In the genomic region with DNA sequence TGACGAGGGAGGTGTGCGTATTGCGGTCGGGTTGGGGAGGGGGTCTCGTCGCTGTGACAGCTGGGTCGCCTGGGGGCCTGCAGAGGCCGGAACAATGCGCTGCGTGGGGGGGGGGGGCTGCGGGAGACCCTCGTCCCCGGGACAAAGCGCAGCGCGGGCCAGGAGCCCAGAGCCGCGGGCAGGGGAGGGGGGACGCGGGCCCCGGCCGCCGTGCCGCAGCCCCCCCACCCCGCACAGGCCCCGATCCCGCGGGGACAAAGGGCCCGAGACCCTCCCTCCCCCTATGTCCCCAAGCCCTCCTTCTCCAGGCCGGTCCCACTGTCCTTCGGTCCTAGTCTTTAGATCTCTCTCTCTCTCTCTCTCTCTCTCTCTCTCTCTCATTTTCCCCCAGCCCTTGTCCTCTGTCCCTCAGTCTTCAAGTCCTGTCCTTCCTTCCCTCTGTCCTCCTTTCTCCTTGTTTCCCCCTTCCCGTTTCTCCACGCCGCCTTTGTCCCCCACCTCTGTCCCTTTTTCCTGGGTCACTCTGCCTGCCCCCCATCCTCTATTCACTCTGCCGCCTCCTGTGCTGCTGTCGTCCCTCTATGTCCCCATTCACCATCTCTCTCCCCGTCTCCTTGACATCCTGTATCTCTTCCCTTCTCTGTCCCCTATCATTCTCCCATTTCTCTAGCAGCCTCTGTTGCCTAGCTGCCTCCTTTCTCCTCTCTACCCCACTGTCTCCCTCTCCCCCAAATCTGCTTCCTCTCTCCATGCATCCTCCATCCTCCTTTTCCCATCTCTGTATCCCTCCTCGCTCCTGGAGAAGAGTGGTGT, we compare ENCODE assay signal across 8 mouse cellular contexts. TPM values are rescaled to one million over a fixed set of nuclear protein-coding genes. Genes with fewer than 3 reads are reported as not detected.
DNase-seq lines count a peak whose midpoint lies in the region; ATAC-seq and TF ChIP-seq lines count a peak whose summit lies in the region.

No protein-coding gene starts in this region.

- H3K4me3 ChIP-seq in lung, embryonic 15.5 days = peak overlapping the region; percentile 60
- H3K4me3 ChIP-seq in forebrain, embryonic 12.5 days (replicated peaks) = peak overlapping the region; percentile 90
- H3K4me3 ChIP-seq in limb, embryonic 13.5 days = peak overlapping the region; percentile 67
- H3K4me3 ChIP-seq in olfactory bulb, adult 2 months (ENCODE audit: insufficient read depth, low read depth, low read length) = peak overlapping the region; percentile 64

- no peak overlapping the region for H3K27ac ChIP-seq in lung, embryonic 15.5 days
- peak overlapping the region; percentile 81 for H3K27ac ChIP-seq in forebrain, embryonic 12.5 days
- no peak overlapping the region for H3K27ac ChIP-seq in limb, embryonic 13.5 days
- H3K27ac ChIP-seq in olfactory bulb, adult 2 months (ENCODE audit: insufficient read depth, low read depth, low read length) = peak overlapping the region; percentile 66

- no peak for TF ChIP-seq POLR2A in olfactory bulb, adult 2 months (IDR thresholded peaks at IDR 0.05; ENCODE audit: insufficient read depth, low read depth, low read length)

- peak overlapping the region; percentile 93 for H3K4me2 ChIP-seq in lung, embryonic 15.5 days
- H3K4me2 ChIP-seq in forebrain, embryonic 12.5 days = peak overlapping the region; percentile 88
- H3K4me2 ChIP-seq in limb, embryonic 13.5 days (replicated peaks) = peak overlapping the region; percentile 97

- peaks cover 53% of the 10 kb centered on the region for H3K27me3 ChIP-seq in lung, embryonic 15.5 days
- 0 out of 2 replicates have a peak, but pooled peaks cover 4% of the 10 kb centered on the region for H3K27me3 ChIP-seq in forebrain, embryonic 12.5 days
- peaks cover 38% of the 10 kb centered on the region for H3K27me3 ChIP-seq in limb, embryonic 13.5 days

- no peak for DNase-seq in lung, postnatal 25 days (ENCODE audit: low spot score)
- DNase-seq in spleen, adult 18-20 months = no peak
- no peak for DNase-seq in retina, embryonic 14.5 days (ENCODE audit: low spot score)
- DNase-seq in kidney, postnatal 14 days = no peak

- no peak; the same call in 1 of the 2 replicates for ATAC-seq in lung, embryonic 15.5 days (ENCODE audit: borderline replicate concordance, extremely low read depth, low FRiP score, low TSS enrichment)
- ATAC-seq in forebrain, embryonic 12.5 days (ENCODE audit: low FRiP score) = peak; percentile 54
- no peak; the same call in 1 of the 2 replicates for ATAC-seq in limb, embryonic 13.5 days (ENCODE audit: low FRiP score, low read depth)

- H3K36me3 ChIP-seq in lung, embryonic 15.5 days = no peaks in the 10 kb centered on the region
- no peaks in the 10 kb centered on the region for H3K36me3 ChIP-seq in forebrain, embryonic 12.5 days (replicated peaks)
- H3K36me3 ChIP-seq in limb, embryonic 13.5 days = no peaks in the 10 kb centered on the region

- H3K9ac ChIP-seq in lung, embryonic 15.5 days = peak overlapping the region; percentile 26
- peak overlapping the region; percentile 96 for H3K9ac ChIP-seq in forebrain, embryonic 12.5 days
- peak overlapping the region; percentile 72 for H3K9ac ChIP-seq in limb, embryonic 13.5 days

- H3K9me3 ChIP-seq in lung, embryonic 15.5 days = no peaks in the 10 kb centered on the region
- H3K9me3 ChIP-seq in forebrain, embryonic 12.5 days = no peaks in the 10 kb centered on the region
- no peaks in the 10 kb centered on the region for H3K9me3 ChIP-seq in limb, embryonic 13.5 days

- 3% methylated on average over 15 of the region's 38 CpGs for WGBS in lung, embryonic 15.5 days
- WGBS in forebrain, embryonic 12.5 days = under 1% methylated on average over 31 of the region's 38 CpGs
- 4% methylated on average over 14 of the region's 38 CpGs for WGBS in limb, embryonic 13.5 days
- 4% methylated on average over 18 of the region's 38 CpGs for WGBS in olfactory bulb, adult 2 months

- TF ChIP-seq CTCF in olfactory bulb, adult 2 months (IDR thresholded peaks at IDR 0.05; ENCODE audit: insufficient read depth, low read depth, low read length) = no peak

- H3K4me1 ChIP-seq in lung, embryonic 15.5 days = peaks cover 11% of the 10 kb centered on the region
- H3K4me1 ChIP-seq in forebrain, embryonic 12.5 days = peaks cover 72% of the 10 kb centered on the region
- H3K4me1 ChIP-seq in limb, embryonic 13.5 days = peaks cover 22% of the 10 kb centered on the region
- H3K4me1 ChIP-seq in olfactory bulb, adult 2 months (ENCODE audit: control insufficient read depth, insufficient read depth, low read length) = peaks cover 36% of the 10 kb centered on the region

RNA-seq across cellular contexts. Expression of a gene that starts 0.6 kb away (rescaled TPM):
- 2.8 and 3.5 TPM in 2 replicates for polyA plus RNA-seq in lung, embryonic 15.5 days (2015; fragmentation: Nextera tagmentation; extraction: Ambion mirVana)
- polyA plus RNA-seq in forebrain, embryonic 12.5 days (2016; fragmentation: Nextera tagmentation; extraction: Ambion mirVana) = 32.1 and 38.3 TPM in 2 replicates
- polyA plus RNA-seq in limb, embryonic 13.5 days (2015; fragmentation: Nextera tagmentation; extraction: Ambion mirVana) = 6.3 and 6.5 TPM in 2 replicates
- polyA plus RNA-seq in olfactory bulb, adult 2 months (2012; ENCODE audit: insufficient read depth, insufficient read length, low replicate concordance, missing spikeins) = not detected in 2 replicates

RNA-seq across cellular contexts. Expression of a gene that starts 20.1 kb away (rescaled TPM):
- polyA plus RNA-seq in lung, embryonic 15.5 days (2015; fragmentation: Nextera tagmentation; extraction: Ambion mirVana) = 17.5 and 18.6 TPM in 2 replicates
- polyA plus RNA-seq in forebrain, embryonic 12.5 days (2016; fragmentation: Nextera tagmentation; extraction: Ambion mirVana) = 1.0 and 1.2 TPM in 2 replicates
- 3.3 and 3.5 TPM in 2 replicates for polyA plus RNA-seq in limb, embryonic 13.5 days (2015; fragmentation: Nextera tagmentation; extraction: Ambion mirVana)
- polyA plus RNA-seq in olfactory bulb, adult 2 months (2012; ENCODE audit: insufficient read depth, insufficient read length, low replicate concordance, missing spikeins) = not detected in 2 replicates

RNA-seq across cellular contexts. Expression of a gene that starts 24.4 kb away (rescaled TPM):
- 42.7 and 47.2 TPM in 2 replicates for polyA plus RNA-seq in lung, embryonic 15.5 days (2015; fragmentation: Nextera tagmentation; extraction: Ambion mirVana)
- polyA plus RNA-seq in forebrain, embryonic 12.5 days (2016; fragmentation: Nextera tagmentation; extraction: Ambion mirVana) = 170 and 182 TPM in 2 replicates
- polyA plus RNA-seq in limb, embryonic 13.5 days (2015; fragmentation: Nextera tagmentation; extraction: Ambion mirVana) = 64.2 and 68.3 TPM in 2 replicates
- polyA plus RNA-seq in olfactory bulb, adult 2 months (2012; ENCODE audit: insufficient read depth, insufficient read length, low replicate concordance, missing spikeins) = not detected in 2 replicates

RNA-seq across cellular contexts. Expression of a gene that starts 29.8 kb away (rescaled TPM):
- polyA plus RNA-seq in lung, embryonic 15.5 days (2015; fragmentation: Nextera tagmentation; extraction: Ambion mirVana) = 0.19 and 0.47 TPM in 2 replicates
- 1.6 and 1.7 TPM in 2 replicates for polyA plus RNA-seq in forebrain, embryonic 12.5 days (2016; fragmentation: Nextera tagmentation; extraction: Ambion mirVana)
- 0.42 and 0.66 TPM in 2 replicates for polyA plus RNA-seq in limb, embryonic 13.5 days (2015; fragmentation: Nextera tagmentation; extraction: Ambion mirVana)
- not detected in 2 replicates for polyA plus RNA-seq in olfactory bulb, adult 2 months (2012; ENCODE audit: insufficient read depth, insufficient read length, low replicate concordance, missing spikeins)

RNA-seq across cellular contexts. Expression of a gene that starts 30.3 kb away (rescaled TPM):
- not detected in 2 replicates for polyA plus RNA-seq in lung, embryonic 15.5 days (2015; fragmentation: Nextera tagmentation; extraction: Ambion mirVana)
- not detected in 2 replicates for polyA plus RNA-seq in forebrain, embryonic 12.5 days (2016; fragmentation: Nextera tagmentation; extraction: Ambion mirVana)
- polyA plus RNA-seq in limb, embryonic 13.5 days (2015; fragmentation: Nextera tagmentation; extraction: Ambion mirVana) = not detected in 2 replicates
- polyA plus RNA-seq in olfactory bulb, adult 2 months (2012; ENCODE audit: insufficient read depth, insufficient read length, low replicate concordance, missing spikeins) = not detected in 2 replicates

Comparison
In these comparisons a context has a peak if more than half of its experiments do, and no peak if none do; other contexts are left out.
1. H3K27ac ChIP-seq: peak in forebrain, embryonic 12.5 days (single experiment) and olfactory bulb, adult 2 months (single experiment); none in lung, embryonic 15.5 days (single experiment) and limb, embryonic 13.5 days (single experiment).
2. H3K9ac ChIP-seq: peak in every context shown above with its lines; median percentile 96 in forebrain, embryonic 12.5 days; 72 in limb, embryonic 13.5 days; 26 in lung, embryonic 15.5 days.
3. RNA of a gene that starts 24.4 kb away (polyA plus RNA-seq): 170 to 182 TPM in forebrain, embryonic 12.5 days, 64.2 to 68.3 TPM in limb, embryonic 13.5 days and 42.7 to 47.2 TPM in lung, embryonic 15.5 days; not detected in olfactory bulb, adult 2 months; every median in the first group is over 10 times any median in the second.
4. Peak in every context shown above with its lines, with median percentiles within 50 percentile points of each other: H3K4me2 ChIP-seq and H3K4me3 ChIP-seq.